Mouse (Mus musculus) heart, postnatal 25 days (tissue): Measurements from ENCODE around the gene Dapp1. TPM values are rescaled to one million over a fixed set of nuclear protein-coding genes. Genes with fewer than 3 reads are reported as not detected.
"Not testable (repeated sequence)": the region's sequence is repeated elsewhere in the genome, so short reads cannot be mapped to it uniquely, and the experiment has no call there.

Source experiments
- DNase-seq: peaks from one replicate; pipeline ENCODE4 v3.0.0; 2022; ENCODE audit warnings: low spot score
- intact Hi-C: fragments of 180-260 bp; cut with DNase I; formaldehyde crosslinking; loops from one replicate; pipeline ENCODE4 v1.15.1; 2025
- total RNA-seq, 2 experiments: library from RNA; stranded (reverse); gene quantifications; 2 replicates each; pipeline ENCODE4 v1.2.3; 2021

The Dapp1 gene
- total RNA-seq, 2 experiments from 2014 or later: 4.1 to 5.3 TPM

GRCm38 (mm10) chr3:137994196-137994595, 12.9 kb upstream of the Dapp1 start:
- intact Hi-C loops: loop anchor here (5.0 kb wide), 3 partner anchors 57 to 127 kb away; partner anchors contain the start of genes 1110002E22Rik, Dnajb14 and Gm5105
- no peak for DNase-seq

GRCm38 (mm10) chr3:137992366-137992765, 11.0 kb upstream of the Dapp1 start:
- intact Hi-C loops: loop anchor here (5.0 kb wide), 3 partner anchors 55 to 125 kb away; partner anchors contain the start of genes 1110002E22Rik, Dnajb14 and Gm5105
- DNase-seq: no peak

- DNase-seq: peak; percentile 61
- intact Hi-C loops: loop anchor here (1.0 to 5.0 kb wide), 5 partner anchors 54 to 212 kb away; partner anchors contain the start of genes 1110002E22Rik, Dnajb14 and Gm5105
Measured at GRCm38 (mm10) chr3:137991183-137991582, 9.8 kb upstream of the Dapp1 start.

- intact Hi-C loops: no loop called here
- DNase-seq: no peak
Measured at GRCm38 (mm10) chr3:137989405-137989804, 8.1 kb upstream of the Dapp1 start.

GRCm38 (mm10) chr3:137980435-137981381, 637 bp downstream of the Dapp1 start:
- intact Hi-C loops: no loop called here
- DNase-seq: no peak

GRCm38 (mm10) chr3:137978233-137978632, 3.1 kb downstream of the Dapp1 start:
- intact Hi-C loops: no loop called here
- no peak for DNase-seq

- DNase-seq: no peak
- intact Hi-C loops: no loop called here
Measured at GRCm38 (mm10) chr3:137977629-137978041, 3.7 kb downstream of the Dapp1 start.

- intact Hi-C loops: no loop called here
- DNase-seq: no peak
Measured at GRCm38 (mm10) chr3:137976943-137977628, 4.3 kb downstream of the Dapp1 start.

- intact Hi-C loops: no loop called here
- no peak for DNase-seq
Measured at GRCm38 (mm10) chr3:137975856-137976423, 5.4 kb downstream of the Dapp1 start.

- intact Hi-C loops: no loop called here
- no peak for DNase-seq
Measured at GRCm38 (mm10) chr3:137975435-137975834, 5.9 kb downstream of the Dapp1 start.

- no peak for DNase-seq
- intact Hi-C loops: no loop called here
Measured at GRCm38 (mm10) chr3:137974306-137974705, 7.0 kb downstream of the Dapp1 start.

GRCm38 (mm10) chr3:137972989-137973388, 8.4 kb downstream of the Dapp1 start:
- DNase-seq: no peak
- intact Hi-C loops: no loop called here

- intact Hi-C loops: no loop called here
- DNase-seq: no peak
Measured at GRCm38 (mm10) chr3:137972224-137972623, 9.1 kb downstream of the Dapp1 start.

- intact Hi-C loops: no loop called here
- no peak for DNase-seq
Measured at GRCm38 (mm10) chr3:137969951-137970350, 11.4 kb downstream of the Dapp1 start.

GRCm38 (mm10) chr3:137968820-137969486, 12.4 kb downstream of the Dapp1 start:
- DNase-seq: no peak
- intact Hi-C loops: no loop called here

- DNase-seq: no peak
- intact Hi-C loops: no loop called here
Measured at GRCm38 (mm10) chr3:137968105-137968819, 13.1 kb downstream of the Dapp1 start.

- DNase-seq, intact Hi-C loops: not testable (repeated sequence)
Measured at GRCm38 (mm10) chr3:137964014-137964413, 17.3 kb downstream of the Dapp1 start.

GRCm38 (mm10) chr3:137963508-137963907, 17.8 kb downstream of the Dapp1 start:
- intact Hi-C loops: no loop called here
- DNase-seq: no peak

- intact Hi-C loops: no loop called here
- no peak for DNase-seq
Measured at GRCm38 (mm10) chr3:137961736-137962385, 19.5 kb downstream of the Dapp1 start.
